Mouse (Mus musculus): Measurements from ENCODE around the gene Rabgef1.
A peak's percentile ranks its signal among the peaks of the same experiment; 100 is the strongest.
"Not testable (repeated sequence)": the region's sequence is repeated elsewhere in the genome, so short reads cannot be mapped to it uniquely, and the experiment has no call there.

Rabgef1 gene

DNA sequence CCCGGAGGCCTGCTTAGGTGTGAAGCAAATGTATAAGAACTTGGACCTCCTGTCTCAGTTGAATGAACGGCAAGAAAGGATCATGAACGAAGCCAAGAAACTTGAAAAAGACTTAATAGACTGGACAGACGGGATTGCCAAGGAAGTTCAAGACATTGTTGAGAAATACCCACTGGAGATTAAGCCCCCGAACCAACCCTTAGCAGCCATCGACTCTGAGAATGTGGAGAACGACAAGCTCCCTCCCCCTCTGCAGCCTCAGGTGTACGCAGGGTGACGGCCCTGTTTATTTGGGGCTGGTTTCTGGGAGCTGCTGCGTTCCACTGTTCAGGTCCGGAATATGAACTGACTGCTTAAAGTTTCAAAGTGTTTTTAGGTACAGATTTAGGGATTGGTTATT is 41.4 kb downstream of the Rabgef1 start:
- DNase-seq (ENCODE audit: low spot score in 2 of 2): no peak

DNA sequence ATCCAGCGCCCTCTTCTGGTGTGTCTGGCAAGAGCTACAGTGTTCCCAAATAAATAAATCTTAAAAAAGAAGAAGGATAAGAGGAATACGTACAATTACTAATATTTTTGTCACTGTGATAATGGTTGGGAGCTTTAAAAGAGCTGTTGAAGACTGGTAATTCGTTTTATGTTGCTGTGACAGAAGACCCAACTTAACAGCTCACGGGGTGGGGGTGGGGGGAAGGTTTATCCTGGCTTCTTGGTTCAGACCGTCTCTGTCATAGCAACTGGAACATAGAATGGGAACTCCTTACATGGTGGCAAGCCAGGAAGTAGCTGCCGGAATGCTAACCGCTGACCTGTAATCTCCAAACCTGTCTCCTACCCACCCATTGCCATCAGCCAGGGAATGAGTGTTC is 45.2 kb downstream of the Rabgef1 start, which contains the start of gene Tmem248:
TSS of gene Tmem248 (plus strand) at position 301 of the 400 bp plus-strand sequence.
- DNase-seq (ENCODE audit: low spot score in 2 of 2): no peak

DNA sequence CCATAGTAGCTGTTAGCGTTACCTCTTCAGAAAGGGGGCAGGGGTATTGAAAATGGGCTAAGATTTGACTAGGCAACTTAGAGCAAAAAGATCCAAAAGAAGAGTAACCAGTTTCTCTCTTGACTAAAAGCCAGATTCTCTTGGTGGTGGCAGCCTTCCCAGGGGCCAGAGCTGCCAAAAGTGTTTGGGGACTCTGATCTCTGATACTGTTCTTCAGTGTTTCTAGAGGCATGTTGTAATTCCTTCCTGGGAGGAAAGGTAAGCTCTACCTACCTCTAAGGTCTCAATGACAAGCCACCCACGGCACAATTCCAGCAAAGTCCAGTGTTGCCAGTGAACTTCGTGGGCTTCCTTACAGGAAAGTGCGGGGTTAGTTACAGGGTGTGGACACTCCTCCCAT is 45.8 kb downstream of the Rabgef1 start:
- no peak for DNase-seq (ENCODE audit: low spot score in 2 of 2)

DNA sequence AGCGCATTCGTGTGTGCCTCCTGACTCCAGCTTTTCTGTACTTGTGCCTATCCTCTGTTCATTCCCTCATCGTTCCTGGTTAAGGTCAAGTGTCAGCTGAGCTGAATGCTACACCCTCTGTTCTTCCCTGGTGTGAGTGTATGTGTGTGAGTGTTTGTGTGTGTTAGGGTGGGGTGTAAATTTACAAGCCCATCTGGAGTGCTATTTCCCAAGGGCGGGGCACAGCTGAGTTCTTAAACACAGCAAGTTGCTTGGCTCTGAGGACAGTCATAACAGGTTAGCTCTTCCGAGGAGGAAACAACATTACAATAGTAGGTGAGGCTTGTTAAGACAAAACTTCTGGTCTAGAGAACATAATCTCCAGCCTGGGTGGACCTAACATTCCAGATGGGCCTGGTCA is 46.7 kb downstream of the Rabgef1 start:
- DNase-seq (ENCODE audit: low spot score in 2 of 2): no peak

DNA sequence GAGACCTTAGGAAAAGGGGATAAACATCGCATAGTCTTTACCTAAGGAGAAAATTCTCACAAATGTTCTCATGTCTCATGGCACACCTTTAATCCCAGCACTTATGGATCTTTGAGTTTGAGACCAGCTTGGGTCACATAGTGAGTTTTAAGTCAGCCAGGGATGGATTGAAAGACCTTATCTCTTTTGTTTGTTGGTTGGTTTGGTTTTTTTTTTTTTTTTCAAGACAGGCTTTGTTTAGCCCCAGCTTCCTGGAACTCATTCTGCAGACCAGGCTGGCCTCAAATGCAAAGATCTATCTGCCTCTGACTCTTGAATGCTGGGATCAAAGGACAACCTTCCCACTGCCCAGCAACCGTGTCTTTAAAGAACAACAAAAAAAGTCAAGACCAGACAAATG is 49.7 kb downstream of the Rabgef1 start:
- no peak for DNase-seq (ENCODE audit: low spot score in 2 of 2)

DNA sequence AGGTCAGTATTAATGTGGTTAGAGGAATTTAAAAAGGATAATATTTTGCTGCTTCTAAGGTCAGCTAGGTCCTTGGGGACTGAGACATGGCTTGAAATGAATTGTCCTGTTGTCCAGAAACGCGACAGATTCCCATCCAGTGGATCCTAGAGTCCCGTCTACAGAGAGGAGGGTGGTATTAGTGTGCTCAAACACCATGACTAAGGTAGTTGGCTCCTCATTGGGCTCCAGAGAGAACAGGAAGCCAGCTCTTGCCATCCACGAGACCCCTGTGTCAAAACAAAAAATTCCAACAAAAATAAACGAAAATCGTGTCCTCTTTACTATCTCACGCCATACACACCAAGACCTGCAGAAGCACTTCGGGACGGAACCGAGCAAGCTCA is 50.2 kb downstream of the Rabgef1 start:
- peak in 1 of 2 experiments; percentile 11 for DNase-seq (ENCODE audit: low spot score in 2 of 2)

DNA sequence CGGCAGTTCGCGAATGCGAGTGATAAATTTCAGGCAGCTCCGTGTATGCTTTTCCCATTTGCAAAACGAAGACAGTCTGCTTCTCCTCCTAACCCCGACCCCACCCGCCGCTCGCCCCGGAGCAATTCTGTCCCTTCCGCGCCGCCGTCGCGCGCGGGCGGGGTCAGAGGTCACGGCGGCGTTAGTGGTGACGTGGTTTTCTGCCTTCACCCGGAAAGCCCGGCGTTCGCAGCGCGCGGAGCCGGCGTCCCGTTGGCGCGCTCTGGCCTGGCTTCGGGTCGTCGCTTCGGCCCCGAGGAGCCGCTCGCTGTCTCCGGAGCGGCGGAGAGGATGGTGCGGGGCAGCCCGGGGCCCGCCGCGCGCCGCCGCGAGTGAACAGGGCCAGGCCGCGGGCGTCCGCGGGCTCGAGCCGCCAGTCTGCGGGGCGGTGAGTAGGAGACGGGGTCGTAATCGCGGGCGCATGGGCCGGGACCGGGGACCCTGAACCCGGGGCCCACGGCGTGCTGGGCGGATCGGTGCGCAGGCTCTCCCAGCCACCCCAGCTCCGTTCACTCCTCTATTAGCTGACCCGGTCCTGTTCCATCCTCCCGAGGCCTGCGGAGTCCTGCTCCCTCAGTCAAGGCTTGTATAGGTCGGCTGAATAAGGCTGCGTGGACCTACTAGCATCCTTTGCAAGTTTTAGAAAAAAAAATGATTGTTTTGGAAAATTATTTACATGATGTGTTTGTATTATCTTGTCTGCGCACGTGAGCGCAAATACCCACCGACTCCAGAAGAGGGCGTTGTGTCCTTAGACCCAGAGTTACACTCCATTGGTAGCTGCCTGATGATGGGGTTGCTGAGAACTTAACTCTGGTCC is 50.8 kb downstream of the Rabgef1 start:
- peak; percentile 94 for DNase-seq (ENCODE audit: low spot score in 2 of 2)

DNA sequence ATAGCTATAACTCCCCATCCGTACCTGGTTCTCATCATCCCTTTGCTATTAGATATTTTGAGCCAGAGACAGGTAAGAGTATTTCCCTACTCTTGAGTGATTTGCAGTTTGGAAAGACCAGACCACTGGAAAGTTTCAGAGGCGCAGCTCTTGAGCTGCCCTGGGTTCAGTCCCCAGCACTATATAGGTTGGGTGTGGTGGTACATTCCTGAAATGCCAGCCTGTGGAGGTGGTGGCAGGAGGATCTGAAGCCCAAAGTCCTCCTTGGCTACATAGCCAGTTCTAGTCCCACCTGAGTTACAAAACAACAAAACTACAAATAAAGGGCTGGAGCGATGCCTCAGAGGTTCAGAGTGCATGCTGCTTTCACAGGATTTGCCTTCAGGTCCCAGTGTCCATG is 55.2 kb downstream of the Rabgef1 start:
- no peak for DNase-seq (ENCODE audit: low spot score in 2 of 2)

DNA sequence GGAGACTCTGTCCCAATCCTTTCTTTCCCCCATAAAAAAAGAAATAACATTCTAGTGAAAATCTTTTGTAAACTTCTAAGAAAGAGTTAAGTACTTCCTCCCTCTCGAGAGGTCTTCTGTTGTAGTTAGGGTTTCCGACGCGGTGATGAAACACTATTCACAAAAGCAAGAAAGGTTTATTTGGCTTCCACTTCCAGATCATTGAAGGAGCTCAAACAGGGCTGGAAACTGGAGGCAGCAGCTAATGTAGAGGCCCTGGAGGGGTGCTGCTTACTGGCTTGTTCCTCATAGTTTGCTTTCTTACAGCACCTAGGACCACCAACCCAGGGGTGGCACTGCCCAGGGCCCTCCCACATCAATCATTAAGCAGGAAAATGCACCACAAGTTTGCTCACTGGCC is 56.5 kb downstream of the Rabgef1 start:
- DNase-seq (ENCODE audit: low spot score in 2 of 2): no peak

DNA sequence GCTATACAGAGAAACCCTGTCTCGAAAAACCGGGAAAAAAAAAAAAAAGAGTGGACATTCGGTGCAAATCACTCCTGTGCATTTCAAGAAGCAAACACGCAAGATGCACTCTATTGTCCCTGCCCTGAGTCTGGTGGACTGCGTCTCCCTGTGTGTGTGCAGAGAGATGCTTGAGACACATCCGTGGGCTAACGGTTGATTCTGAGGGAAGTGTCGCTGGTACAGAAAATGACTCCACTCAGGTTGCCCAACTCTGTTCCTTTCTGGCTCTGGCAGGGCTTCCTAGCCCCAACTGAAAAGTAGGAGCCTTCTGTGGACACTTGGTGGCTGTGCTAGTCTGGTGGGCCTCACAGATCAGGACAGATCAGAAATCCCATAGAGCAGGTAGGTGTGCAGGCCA is 64.7 kb downstream of the Rabgef1 start:
- no peak for DNase-seq (ENCODE audit: low spot score in 2 of 2)

DNA sequence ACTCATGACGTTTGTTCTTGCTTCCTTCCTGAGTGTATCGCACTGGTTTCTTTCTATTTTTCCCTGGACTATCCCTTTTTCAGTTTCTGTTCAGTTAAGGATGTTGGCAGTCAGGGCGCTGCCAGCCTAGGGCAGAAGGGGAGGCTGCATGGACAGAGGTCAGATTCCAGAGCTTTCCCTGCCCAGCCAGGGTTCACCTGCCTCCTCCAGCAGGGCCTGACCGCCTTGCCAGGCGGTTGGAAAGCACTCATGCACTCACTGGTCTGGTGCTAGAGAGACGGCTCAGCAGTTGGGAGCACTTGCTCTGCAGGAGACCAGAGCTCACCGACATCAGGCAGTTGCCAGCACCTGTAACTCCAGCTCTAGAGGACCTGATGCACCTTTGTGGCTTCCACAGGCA is 67.6 kb downstream of the Rabgef1 start:
- DNase-seq (ENCODE audit: low spot score in 2 of 2): no peak

DNA sequence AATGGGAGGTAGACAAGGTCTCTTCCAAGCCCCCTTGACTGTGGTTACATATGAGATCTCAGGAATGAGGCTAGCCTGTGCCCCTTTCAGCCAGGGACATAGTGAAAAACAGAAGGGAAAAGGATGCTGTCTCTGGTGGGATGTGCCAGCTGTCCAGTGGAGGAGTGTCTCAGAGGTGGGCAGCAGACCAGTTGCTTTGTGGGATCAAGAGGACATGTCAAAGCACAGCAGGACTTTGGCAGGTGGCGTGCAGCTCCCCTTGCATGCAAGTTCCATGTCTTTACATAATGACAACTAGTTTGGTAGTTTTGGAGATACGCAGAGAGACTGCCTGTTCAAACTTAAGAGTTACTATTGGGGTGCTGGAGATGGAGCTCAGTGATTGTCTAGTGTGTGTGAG is 68.3 kb downstream of the Rabgef1 start:
- DNase-seq (ENCODE audit: low spot score in 2 of 2): no peak

DNA sequence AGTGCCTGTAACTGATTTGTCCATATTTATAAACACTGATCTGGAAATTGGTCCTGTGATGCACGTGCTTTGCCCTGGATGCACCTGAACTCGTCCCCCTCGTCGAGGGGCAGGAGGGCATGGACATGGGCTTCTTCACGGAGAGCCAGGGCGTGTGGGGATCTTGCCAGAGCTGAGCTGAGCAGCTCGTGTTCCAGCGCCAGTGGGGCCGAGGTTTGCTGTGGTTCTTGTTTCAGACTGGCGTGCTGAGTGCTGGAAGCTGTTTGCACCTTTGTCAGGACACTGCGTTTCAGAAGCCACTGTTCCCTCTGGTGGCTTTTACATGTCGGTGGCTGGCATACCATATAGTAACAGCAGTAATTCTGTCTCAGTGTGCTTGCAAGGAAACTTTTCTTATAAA is 69.8 kb downstream of the Rabgef1 start:
- DNase-seq (ENCODE audit: low spot score in 2 of 2): no peak

DNA sequence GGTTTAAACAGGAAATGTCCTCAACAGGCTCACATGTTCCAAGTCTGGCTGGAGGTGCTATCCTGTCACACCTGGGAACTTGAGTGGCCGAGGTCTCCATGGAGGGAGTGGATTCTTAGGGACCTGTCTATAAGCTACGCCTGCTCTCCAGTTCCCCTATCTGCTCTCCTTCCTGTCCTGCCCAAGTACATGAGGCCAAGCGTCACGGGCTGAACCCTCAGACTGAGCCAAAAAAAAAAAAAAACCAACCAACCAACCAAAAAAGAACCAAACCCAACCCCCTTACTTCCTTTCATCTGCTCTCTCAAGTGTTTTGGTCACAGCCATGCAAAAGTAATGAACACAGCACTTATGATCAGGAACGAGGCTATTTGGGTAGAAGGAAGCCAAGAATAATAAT is 76.2 kb downstream of the Rabgef1 start:
- DNase-seq (ENCODE audit: low spot score in 2 of 2): no peak

DNA sequence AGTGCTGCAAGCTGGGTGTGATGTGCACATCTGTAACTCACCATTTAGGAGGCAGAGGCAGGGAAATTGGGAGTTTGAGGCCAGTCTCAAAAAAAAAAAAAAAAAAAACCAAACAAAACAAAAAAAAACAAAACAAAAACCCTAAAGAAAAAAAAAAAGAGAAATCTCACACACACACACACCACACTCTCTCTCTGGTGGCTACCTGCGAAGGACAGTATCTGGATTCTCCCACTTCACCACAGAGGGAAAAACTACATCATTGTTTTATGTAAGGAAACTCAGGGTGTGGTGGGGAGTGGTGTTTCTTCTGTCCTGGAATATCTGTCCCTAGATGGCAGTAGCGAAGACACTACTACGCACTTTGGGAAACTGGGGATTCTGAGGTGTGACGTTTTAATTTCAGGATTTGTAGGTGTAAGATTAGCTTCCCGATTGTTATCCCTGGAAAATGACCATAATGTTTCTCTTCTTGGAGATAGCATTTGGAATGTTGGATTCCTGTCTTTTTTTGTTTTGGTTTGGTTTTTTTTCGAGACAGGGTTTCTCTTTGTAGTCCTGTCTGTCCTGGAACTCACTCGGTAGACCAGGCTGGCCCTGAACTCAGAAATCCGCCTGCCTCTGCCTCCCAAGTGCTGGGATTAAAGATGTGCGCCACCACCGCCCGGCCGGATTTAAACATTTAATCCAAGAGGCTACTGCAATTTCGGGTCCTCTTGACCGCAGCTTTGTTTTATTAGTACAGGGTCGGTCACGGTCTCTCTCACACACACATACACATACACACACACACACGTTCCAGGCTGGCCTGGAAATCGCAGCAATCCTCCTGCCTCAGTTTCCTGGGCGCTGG is 82.8 kb downstream of the Rabgef1 start:
- DNase-seq (ENCODE audit: low spot score in 2 of 2): no peak

DNA sequence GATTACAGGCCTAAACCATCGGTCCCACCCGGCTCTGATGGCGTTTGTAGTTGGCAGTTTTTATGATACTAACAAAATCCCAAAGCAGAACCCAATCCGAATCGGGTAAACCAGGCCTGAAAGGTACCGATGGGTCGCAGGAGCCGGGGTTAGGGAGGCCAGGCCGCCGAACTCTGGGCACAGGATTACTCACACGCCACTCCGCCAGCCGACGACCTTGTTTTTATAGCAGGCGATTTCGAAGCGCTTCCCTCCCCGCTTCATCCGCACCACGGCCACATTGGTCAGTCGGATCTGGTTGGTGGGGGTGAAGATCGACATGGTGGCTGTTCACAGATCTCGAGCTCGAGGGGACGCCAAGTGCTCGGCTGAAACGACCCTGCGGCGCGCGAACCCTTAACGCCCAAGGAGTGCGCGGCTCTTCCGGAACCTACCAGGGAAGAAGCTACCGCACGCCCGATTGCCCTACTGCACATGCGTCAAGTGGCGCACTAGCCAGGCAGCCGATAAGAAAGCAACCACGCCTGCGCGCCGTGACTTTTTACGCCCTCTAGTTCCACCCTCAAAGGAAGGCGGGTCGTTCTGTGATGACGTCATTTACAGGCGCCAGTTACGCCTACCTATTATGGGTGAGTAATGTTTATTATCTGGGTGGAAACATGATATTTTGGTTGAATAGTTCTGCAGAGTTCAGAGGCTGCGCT is 83.6 kb downstream of the Rabgef1 start, which contains the start of the genes Sbds and Tyw1:
TSS of gene Sbds (minus strand) at position 514 of the 704 bp plus-strand sequence.
TSS of gene Tyw1 (plus strand) at position 603 of the 704 bp plus-strand sequence.
- DNase-seq (ENCODE audit: low spot score in 2 of 2): peak; percentile 96 to 99

DNA sequence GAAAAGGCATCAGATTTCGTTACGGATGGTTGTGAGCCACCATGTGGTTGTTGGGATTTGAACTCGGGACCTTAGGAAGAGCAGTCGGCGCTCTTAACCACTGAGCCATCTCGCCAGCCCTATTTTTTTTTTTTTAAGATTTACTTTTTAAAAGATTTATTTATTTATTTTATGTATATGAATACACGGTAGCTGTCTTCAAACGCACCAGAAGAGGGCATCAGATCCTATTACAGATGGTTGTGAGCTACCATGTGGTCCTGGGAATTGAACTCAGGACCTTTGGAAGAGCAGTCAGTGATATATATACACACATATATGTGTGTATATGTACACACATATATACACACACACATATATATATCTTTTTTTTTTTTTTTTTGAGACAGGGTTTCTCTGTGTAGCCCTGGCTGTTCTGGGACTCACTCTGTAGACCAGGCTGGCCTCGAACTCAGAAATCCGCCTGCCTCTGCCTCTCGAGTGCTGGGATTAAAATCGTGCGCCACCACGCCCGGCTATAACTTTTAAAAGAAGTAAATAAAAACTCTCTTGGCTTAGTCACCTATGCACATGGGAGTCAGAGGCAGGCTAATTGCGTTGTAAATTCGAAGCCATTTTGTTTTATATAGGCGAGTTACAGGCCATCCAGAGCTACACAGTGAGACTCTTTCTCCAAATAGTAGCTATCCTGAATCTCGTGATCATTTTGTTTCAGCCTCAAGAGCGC is 84.4 kb downstream of the Rabgef1 start:
- DNase-seq (ENCODE audit: low spot score in 2 of 2): not testable (repeated sequence)

DNA sequence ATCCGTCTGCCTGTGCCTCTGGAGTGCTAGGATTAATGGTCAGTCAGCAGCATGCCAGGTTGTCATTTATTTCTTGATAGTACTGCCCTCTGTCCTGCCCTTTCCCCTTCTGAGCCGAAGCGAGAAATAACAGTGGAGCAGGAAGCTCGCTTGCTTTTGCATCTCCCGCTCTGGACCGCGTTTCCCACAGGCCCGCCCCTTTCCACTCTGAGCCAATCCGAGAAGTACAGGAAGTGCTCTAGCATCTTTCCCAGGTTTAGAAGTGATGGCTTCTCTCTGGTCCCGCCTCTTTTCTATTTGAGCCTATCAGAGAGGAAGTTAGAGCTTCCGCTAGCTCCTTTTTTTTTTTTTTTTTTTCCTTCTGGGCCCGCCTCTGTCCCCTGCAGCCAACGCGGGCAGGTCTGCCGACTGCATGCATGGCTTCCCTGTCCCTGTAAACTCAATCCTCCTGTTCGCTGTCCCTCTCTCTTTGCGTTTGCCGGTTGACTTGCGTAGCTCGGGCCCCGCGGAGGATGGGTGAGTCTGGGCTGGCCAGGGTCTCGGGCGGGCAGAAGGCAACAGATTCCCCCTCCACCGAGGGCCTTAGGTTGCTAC is 85.2 kb downstream of the Rabgef1 start:
- peak; percentile 90 to 94 for DNase-seq (ENCODE audit: low spot score in 2 of 2)

DNA sequence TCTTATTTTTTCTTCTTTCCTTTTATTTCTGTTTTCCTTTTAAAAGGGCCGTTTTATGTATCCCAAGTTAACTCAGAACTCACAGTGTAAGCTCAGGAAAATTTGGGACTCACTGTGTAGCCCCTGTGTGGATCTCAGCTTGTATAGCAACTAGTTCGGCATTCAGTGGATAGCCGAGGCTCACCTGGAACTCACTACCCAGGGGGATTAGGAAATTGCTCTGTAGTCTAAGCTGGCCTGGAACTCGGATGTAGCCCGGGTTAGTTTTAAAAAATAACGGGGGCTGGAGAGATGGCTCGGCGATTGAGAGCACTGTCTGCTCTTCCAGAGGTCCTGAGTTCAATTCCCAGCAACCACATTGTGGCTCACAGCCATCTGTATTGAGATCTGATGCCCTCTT is 85.7 kb downstream of the Rabgef1 start:
- no peak for DNase-seq (ENCODE audit: low spot score in 2 of 2)

DNA sequence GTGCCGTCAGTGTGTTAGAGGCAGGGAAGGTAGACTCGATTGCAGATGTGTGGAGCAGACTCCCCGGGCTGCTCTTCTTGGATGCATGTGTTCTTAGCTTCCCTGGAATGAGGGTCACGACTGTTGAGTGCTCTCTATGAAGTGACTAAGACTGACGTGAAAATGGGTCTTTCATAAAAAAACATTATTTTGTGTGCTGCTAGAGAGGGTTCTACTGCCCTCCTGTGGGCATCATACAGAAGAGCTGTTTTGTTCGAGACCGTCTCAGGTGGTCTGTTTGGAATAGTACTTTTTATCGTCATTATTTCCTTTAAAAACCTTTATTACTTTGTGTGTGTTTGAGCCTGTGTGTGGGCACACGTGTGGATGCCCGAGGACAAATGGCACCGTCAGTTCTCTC is 91.9 kb downstream of the Rabgef1 start:
- DNase-seq (ENCODE audit: low spot score in 2 of 2): no peak

Measured in urinary bladder, postnatal 36 days (tissue).